Mouse (Mus musculus) hindbrain, embryonic 12.5 days (tissue): Measurements from ENCODE around the gene Clint1. TPM values are rescaled to one million over a fixed set of nuclear protein-coding genes. Genes with fewer than 3 reads are reported as not detected.

Source experiments
- ATAC-seq: fragments of 200-750 bp; cut with Nextera tagmentation; 2 replicates; pipeline ENCODE4 v1.8.0; 2017; ENCODE audit warnings: moderate TSS enrichment; ENCODE audit not compliant: low FRiP score
- H3K27ac ChIP-seq: fragments of 300-500 bp; sonication (generic); 2 replicates; pipeline ENCODE4 v1.5.1; 2016; ENCODE audit warnings: mild to moderate bottlenecking
- H3K27me3 ChIP-seq: fragments of 300-500 bp; sonication (generic); 2 replicates; pipeline ENCODE4 v1.6.1; 2016; ENCODE audit warnings: mild to moderate bottlenecking
- H3K36me3 ChIP-seq: fragments of 300-500 bp; sonication (generic); 2 replicates; pipeline ENCODE4 v1.6.1; 2016; ENCODE audit warnings: mild to moderate bottlenecking
- H3K4me1 ChIP-seq: fragments of 300-500 bp; sonication (generic); 2 replicates; pipeline ENCODE4 v1.6.1; 2016
- H3K4me2 ChIP-seq: fragments of 300-500 bp; sonication (generic); replicated peaks from 2 replicates; pipeline ENCODE4 v1.6.1; 2016; ENCODE audit warnings: mild to moderate bottlenecking
- H3K4me3 ChIP-seq: fragments of 300-500 bp; sonication (generic); 2 replicates; pipeline ENCODE4 v1.5.1; 2016; ENCODE audit warnings: mild to moderate bottlenecking
- H3K9ac ChIP-seq: fragments of 300-500 bp; sonication (generic); 2 replicates; pipeline ENCODE4 v1.6.1; 2016; ENCODE audit warnings: mild to moderate bottlenecking, moderate library complexity
- H3K9me3 ChIP-seq: fragments of 300-500 bp; sonication (generic); replicated peaks from 2 replicates; pipeline ENCODE4 v1.6.1; 2016; ENCODE audit warnings: mild to moderate bottlenecking
- WGBS: fragments of 180-500 bp; shearing (Covaris S2); methylation state at CpG from one replicate; pipeline ENCODE4 v1.1.7; 2016; 5-methylcytosine and 5-hydroxymethylcytosine counted together
- polyA plus RNA-seq: library from polyadenylated mRNA; unstranded; fragments of >200 nt; fragmentation: Nextera tagmentation; extraction: Ambion mirVana; gene quantifications from 2 replicates; pipeline ENCODE4 v1.2.1, GENCODE M21; 2016

Gene Clint1
- polyA plus RNA-seq, 1 experiment from 2014 or later, result 82.3 TPM

GRCm38 (mm10) chr11:45889981-45890380 lies 38.1 kb downstream of the Clint1 start:
- WGBS, result 92% methylated on average over 3 of the region's 3 CpGs
- no peak for ATAC-seq

DNA sequence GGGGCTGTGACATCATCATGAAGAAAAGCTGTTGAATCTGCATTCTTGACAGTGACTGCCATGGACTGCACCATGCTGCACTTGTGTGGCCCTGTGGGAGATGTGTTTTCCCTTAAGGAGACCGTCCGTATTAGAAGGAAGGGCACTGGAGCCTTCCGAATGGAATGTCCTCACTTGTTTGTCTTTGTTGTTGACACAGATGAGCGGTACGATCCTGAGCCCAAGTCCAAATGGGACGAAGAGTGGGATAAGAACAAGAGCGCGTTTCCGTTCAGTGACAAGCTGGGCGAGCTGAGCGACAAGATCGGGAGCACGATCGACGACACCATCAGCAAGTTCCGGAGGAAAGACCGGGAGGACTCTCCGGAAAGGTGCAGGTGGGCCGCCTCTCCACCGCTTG lies 38.6 kb downstream of the Clint1 start:
- Histone ChIP-seq H3K27me3 (no peaks in the 10 kb centered on the region), H3K4me3 (no peak overlapping the region), H3K27ac (no peak overlapping the region), H3K4me2 (no peak overlapping the region), H3K9ac (no peak overlapping the region), H3K9me3 (no peaks in the 10 kb centered on the region), H3K36me3 (peaks cover 74% of the 10 kb centered on the region), H3K4me1 (0 out of 2 replicates have a peak, but pooled peaks cover 3% of the 10 kb centered on the region)
- WGBS, result 91% methylated on average over 20 of the region's 20 CpGs
- no peak for ATAC-seq

More at GRCm38 (mm10) chr11:45889981-45890380, 38.1 kb downstream of the Clint1 start:
- Histone ChIP-seq H3K27me3 (no peaks in the 10 kb centered on the region), H3K4me2 (no peak overlapping the region), H3K4me1 (0 out of 2 replicates have a peak, but pooled peaks cover 3% of the 10 kb centered on the region), H3K27ac (no peak overlapping the region), H3K9ac (no peak overlapping the region), H3K36me3 (peaks cover 72% of the 10 kb centered on the region), H3K9me3 (no peaks in the 10 kb centered on the region), H3K4me3 (no peak overlapping the region)

DNA sequence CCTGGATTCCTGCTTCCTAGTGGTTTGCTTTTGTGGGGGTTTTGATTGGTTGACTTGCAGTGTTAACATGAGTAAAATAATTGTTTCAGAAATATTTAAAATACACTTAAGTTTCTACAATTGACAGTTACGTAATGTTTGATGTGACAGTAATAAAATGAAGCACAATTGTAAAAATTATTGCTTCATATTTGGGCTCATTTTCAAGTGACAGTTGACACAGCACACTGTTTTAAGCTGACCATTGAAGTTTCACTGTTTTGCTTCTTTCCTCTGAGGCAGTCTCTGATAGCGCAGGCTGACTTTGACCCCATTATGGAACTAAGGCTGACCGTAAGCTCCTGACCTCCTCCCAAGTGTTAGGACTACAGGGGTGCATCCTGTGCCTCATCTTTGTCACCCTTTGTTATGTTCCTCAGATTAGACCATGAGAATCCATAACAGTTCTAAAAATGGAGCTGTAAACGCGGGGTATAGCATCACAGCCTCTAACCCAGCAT lies 41.1 kb downstream of the Clint1 start:
- H3K27me3 ChIP-seq, result no peaks in the 10 kb centered on the region
- H3K27ac ChIP-seq, result no peak overlapping the region
- H3K9me3 ChIP-seq, result no peaks in the 10 kb centered on the region
- H3K4me2 ChIP-seq, result no peak overlapping the region
- no peak overlapping the region for H3K9ac ChIP-seq
- no peaks in the 10 kb centered on the region for H3K4me1 ChIP-seq
- no peak overlapping the region for H3K4me3 ChIP-seq
- H3K36me3 ChIP-seq, result peaks cover 78% of the 10 kb centered on the region
- ATAC-seq, result no peak
- 94% methylated on average over 5 of the region's 5 CpGs for WGBS

DNA sequence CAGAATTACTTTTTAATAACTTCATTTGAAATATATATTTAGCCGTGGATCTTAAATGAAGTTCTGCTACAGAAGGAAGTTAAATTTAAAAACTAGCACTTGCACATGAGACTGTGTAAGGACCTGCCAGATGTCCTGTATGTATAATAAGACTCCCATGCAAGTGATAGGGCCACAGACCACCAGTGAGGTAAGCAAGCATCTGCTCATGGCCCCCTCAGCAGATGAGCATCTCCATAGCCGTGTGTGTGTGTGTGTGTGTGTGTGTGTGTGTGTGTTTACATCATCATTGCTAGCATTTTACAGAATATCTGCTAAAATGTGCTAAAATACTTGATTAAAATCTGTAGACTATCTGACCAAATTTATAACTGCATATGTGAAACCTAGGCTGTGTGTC lies 45.5 kb downstream of the Clint1 start:
- Histone ChIP-seq H3K4me3 (no peak overlapping the region), H3K27me3 (no peaks in the 10 kb centered on the region), H3K4me1 (no peaks in the 10 kb centered on the region), H3K27ac (no peak overlapping the region), H3K4me2 (no peak overlapping the region), H3K36me3 (peaks cover 47% of the 10 kb centered on the region), H3K9ac (no peak overlapping the region), H3K9me3 (no peaks in the 10 kb centered on the region)
- 93% methylated on average over 2 of the region's 2 CpGs for WGBS
- ATAC-seq, result no peak

- no peak for ATAC-seq
- Histone ChIP-seq H3K9ac (no peak overlapping the region), H3K27me3 (no peaks in the 10 kb centered on the region), H3K27ac (no peak overlapping the region), H3K9me3 (no peaks in the 10 kb centered on the region), H3K4me2 (no peak overlapping the region), H3K4me1 (no peaks in the 10 kb centered on the region), H3K36me3 (peaks cover 29% of the 10 kb centered on the region), H3K4me3 (no peak overlapping the region)
- WGBS, result 75% methylated on average over 11 of the region's 11 CpGs
Measured at GRCm38 (mm10) chr11:45900233-45901015, 48.6 kb downstream of the Clint1 start.

- Histone ChIP-seq H3K4me2 (no peak overlapping the region), H3K27ac (no peak overlapping the region), H3K9me3 (no peaks in the 10 kb centered on the region), H3K4me1 (no peaks in the 10 kb centered on the region), H3K9ac (no peak overlapping the region), H3K36me3 (peaks cover 68% of the 10 kb centered on the region), H3K27me3 (no peaks in the 10 kb centered on the region), H3K4me3 (no peak overlapping the region)
- ATAC-seq, result no peak
- 92% methylated on average over 8 of the region's 8 CpGs for WGBS
Measured at GRCm38 (mm10) chr11:45906109-45906786, 54.4 kb downstream of the Clint1 start.

- Histone ChIP-seq H3K27me3 (no peaks in the 10 kb centered on the region), H3K36me3 (peaks cover 73% of the 10 kb centered on the region), H3K9me3 (no peaks in the 10 kb centered on the region), H3K4me2 (no peak overlapping the region), H3K4me1 (no peaks in the 10 kb centered on the region), H3K9ac (no peak overlapping the region), H3K27ac (no peak overlapping the region), H3K4me3 (no peak overlapping the region)
- 90% methylated on average over 5 of the region's 5 CpGs for WGBS
- no peak for ATAC-seq
Measured at GRCm38 (mm10) chr11:45907301-45907700, 55.5 kb downstream of the Clint1 start.

GRCm38 (mm10) chr11:45908070-45908469 lies 56.2 kb downstream of the Clint1 start:
- ATAC-seq, result no peak
- no peak overlapping the region for H3K4me2 ChIP-seq
- H3K9ac ChIP-seq, result no peak overlapping the region
- no peaks in the 10 kb centered on the region for H3K9me3 ChIP-seq
- no peak overlapping the region for H3K27ac ChIP-seq
- no peaks in the 10 kb centered on the region for H3K27me3 ChIP-seq
- WGBS, result 95% methylated on average over 7 of the region's 7 CpGs
- peaks cover 71% of the 10 kb centered on the region for H3K36me3 ChIP-seq
- H3K4me1 ChIP-seq, result no peaks in the 10 kb centered on the region
- H3K4me3 ChIP-seq, result no peak overlapping the region

DNA sequence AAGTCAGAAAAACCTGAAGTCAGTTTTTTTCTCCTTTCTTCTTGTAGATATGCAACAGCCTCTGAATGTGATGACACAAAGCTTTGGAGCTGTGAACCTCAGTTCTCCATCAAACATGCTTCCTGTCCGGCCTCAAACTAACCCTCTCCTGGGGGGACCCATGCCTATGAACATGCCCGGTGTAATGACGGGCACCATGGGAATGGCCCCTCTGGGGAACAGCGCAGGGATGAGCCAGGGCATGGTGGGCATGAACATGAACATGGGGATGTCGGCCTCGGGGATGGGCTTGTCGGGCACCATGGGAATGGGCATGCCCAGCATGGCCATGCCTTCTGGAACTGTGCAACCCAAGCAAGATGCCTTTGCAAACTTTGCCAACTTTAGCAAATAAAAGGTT lies 57.0 kb downstream of the Clint1 start:
- H3K36me3 ChIP-seq, result peaks cover 64% of the 10 kb centered on the region
- no peak overlapping the region for H3K4me2 ChIP-seq
- no peak overlapping the region for H3K27ac ChIP-seq
- no peak for ATAC-seq
- no peak overlapping the region for H3K9ac ChIP-seq
- H3K9me3 ChIP-seq, result no peaks in the 10 kb centered on the region
- H3K4me1 ChIP-seq, result no peaks in the 10 kb centered on the region
- H3K4me3 ChIP-seq, result no peak overlapping the region
- no peaks in the 10 kb centered on the region for H3K27me3 ChIP-seq
- 98% methylated on average over 7 of the region's 7 CpGs for WGBS

GRCm38 (mm10) chr11:45910701-45911100 lies 58.9 kb downstream of the Clint1 start:
- peaks cover 58% of the 10 kb centered on the region for H3K36me3 ChIP-seq
- WGBS, result 86% methylated on average over 5 of the region's 5 CpGs
- no peak overlapping the region for H3K27ac ChIP-seq
- H3K4me1 ChIP-seq, result no peaks in the 10 kb centered on the region
- H3K9me3 ChIP-seq, result no peaks in the 10 kb centered on the region
- no peak overlapping the region for H3K4me2 ChIP-seq
- no peaks in the 10 kb centered on the region for H3K27me3 ChIP-seq
- ATAC-seq, result no peak
- no peak overlapping the region for H3K4me3 ChIP-seq
- H3K9ac ChIP-seq, result no peak overlapping the region

- H3K4me3 ChIP-seq, result no peak overlapping the region
- WGBS, result 88% methylated on average over 10 of the region's 10 CpGs
Measured at GRCm38 (mm10) chr11:45916196-45916595, 64.3 kb downstream of the Clint1 start.

GRCm38 (mm10) chr11:45918018-45918417 lies 66.2 kb downstream of the Clint1 start:
- peaks cover 11% of the 10 kb centered on the region for H3K4me1 ChIP-seq
- H3K27ac ChIP-seq, result no peak overlapping the region
- no peak for ATAC-seq
- 92% methylated on average over 6 of the region's 6 CpGs for WGBS
- no peak overlapping the region for H3K9ac ChIP-seq
- no peaks in the 10 kb centered on the region for H3K36me3 ChIP-seq
- H3K4me3 ChIP-seq, result no peak overlapping the region
- no peaks in the 10 kb centered on the region for H3K27me3 ChIP-seq
- H3K9me3 ChIP-seq, result no peaks in the 10 kb centered on the region
- no peak overlapping the region for H3K4me2 ChIP-seq

More at GRCm38 (mm10) chr11:45916196-45916595, 64.3 kb downstream of the Clint1 start:
- no peaks in the 10 kb centered on the region for H3K9me3 ChIP-seq
- no peak overlapping the region for H3K9ac ChIP-seq
- H3K27ac ChIP-seq, result no peak overlapping the region
- peaks cover 5% of the 10 kb centered on the region for H3K4me1 ChIP-seq
- no peaks in the 10 kb centered on the region for H3K27me3 ChIP-seq
- peaks cover 10% of the 10 kb centered on the region; the same call in 1 of the 2 replicates for H3K36me3 ChIP-seq
- ATAC-seq, result no peak
- no peak overlapping the region for H3K4me2 ChIP-seq
